Mouse (Mus musculus): ENCODE results near the gene Lrrc4b. TPM values are rescaled to one million over a fixed set of nuclear protein-coding genes. Genes with fewer than 3 reads are reported as not detected.

The Lrrc4b gene
- total RNA-seq, 1 experiment from 2014 or later: not detected

GRCm38 (mm10) chr7:44433371-44433770 lies 4.6 kb downstream of the Lrrc4b start:
- no peak for ATAC-seq (replicated peaks; ENCODE audit: insufficient number of reproducible peaks, low FRiP score, low TSS enrichment, poor library complexity, severe bottlenecking)

- no peak for ATAC-seq (replicated peaks; ENCODE audit: insufficient number of reproducible peaks, low FRiP score, low TSS enrichment, poor library complexity, severe bottlenecking)
Observed at GRCm38 (mm10) chr7:44434089-44434488, 5.3 kb downstream of the Lrrc4b start.

- no peak for ATAC-seq (replicated peaks; ENCODE audit: insufficient number of reproducible peaks, low FRiP score, low TSS enrichment, poor library complexity, severe bottlenecking)
Observed at GRCm38 (mm10) chr7:44435796-44436195, 7.0 kb downstream of the Lrrc4b start.

- ATAC-seq (replicated peaks; ENCODE audit: insufficient number of reproducible peaks, low FRiP score, low TSS enrichment, poor library complexity, severe bottlenecking): no peak
Observed at GRCm38 (mm10) chr7:44436267-44436666, 7.4 kb downstream of the Lrrc4b start.

GRCm38 (mm10) chr7:44437188-44437587 lies 8.4 kb downstream of the Lrrc4b start:
- no peak for ATAC-seq (replicated peaks; ENCODE audit: insufficient number of reproducible peaks, low FRiP score, low TSS enrichment, poor library complexity, severe bottlenecking)

GRCm38 (mm10) chr7:44437933-44438332 lies 9.1 kb downstream of the Lrrc4b start:
- no peak for ATAC-seq (replicated peaks; ENCODE audit: insufficient number of reproducible peaks, low FRiP score, low TSS enrichment, poor library complexity, severe bottlenecking)

- ATAC-seq (replicated peaks; ENCODE audit: insufficient number of reproducible peaks, low FRiP score, low TSS enrichment, poor library complexity, severe bottlenecking): no peak
Observed at GRCm38 (mm10) chr7:44439696-44440095, 10.9 kb downstream of the Lrrc4b start.

- no peak for ATAC-seq (replicated peaks; ENCODE audit: insufficient number of reproducible peaks, low FRiP score, low TSS enrichment, poor library complexity, severe bottlenecking)
Observed at GRCm38 (mm10) chr7:44440479-44440878, 11.7 kb downstream of the Lrrc4b start.

- ATAC-seq (replicated peaks; ENCODE audit: insufficient number of reproducible peaks, low FRiP score, low TSS enrichment, poor library complexity, severe bottlenecking): no peak
Observed at GRCm38 (mm10) chr7:44441180-44441579, 12.4 kb downstream of the Lrrc4b start.

GRCm38 (mm10) chr7:44441648-44442109 lies 12.9 kb downstream of the Lrrc4b start:
- ATAC-seq (replicated peaks; ENCODE audit: insufficient number of reproducible peaks, low FRiP score, low TSS enrichment, poor library complexity, severe bottlenecking): no peak

- ATAC-seq (replicated peaks; ENCODE audit: insufficient number of reproducible peaks, low FRiP score, low TSS enrichment, poor library complexity, severe bottlenecking): no peak
Observed at GRCm38 (mm10) chr7:44442407-44442821, 13.6 kb downstream of the Lrrc4b start.

- ATAC-seq (replicated peaks; ENCODE audit: insufficient number of reproducible peaks, low FRiP score, low TSS enrichment, poor library complexity, severe bottlenecking): no peak
Observed at GRCm38 (mm10) chr7:44443268-44444173, 14.7 kb downstream of the Lrrc4b start.

- ATAC-seq (replicated peaks; ENCODE audit: insufficient number of reproducible peaks, low FRiP score, low TSS enrichment, poor library complexity, severe bottlenecking): no peak
Observed at GRCm38 (mm10) chr7:44444886-44445527, 16.2 kb downstream of the Lrrc4b start.

GRCm38 (mm10) chr7:44445528-44445923 lies 16.7 kb downstream of the Lrrc4b start:
- no peak for ATAC-seq (replicated peaks; ENCODE audit: insufficient number of reproducible peaks, low FRiP score, low TSS enrichment, poor library complexity, severe bottlenecking)

- ATAC-seq (replicated peaks; ENCODE audit: insufficient number of reproducible peaks, low FRiP score, low TSS enrichment, poor library complexity, severe bottlenecking): no peak
Observed at GRCm38 (mm10) chr7:44446070-44446855, 17.4 kb downstream of the Lrrc4b start.

GRCm38 (mm10) chr7:44453256-44453655 lies 24.4 kb downstream of the Lrrc4b start:
- peak; percentile 22; the same call in 1 of the 2 replicates for ATAC-seq (replicated peaks; ENCODE audit: insufficient number of reproducible peaks, low FRiP score, low TSS enrichment, poor library complexity, severe bottlenecking)

- no peak for ATAC-seq (replicated peaks; ENCODE audit: insufficient number of reproducible peaks, low FRiP score, low TSS enrichment, poor library complexity, severe bottlenecking)
Observed at GRCm38 (mm10) chr7:44456302-44456701, 27.5 kb downstream of the Lrrc4b start.

GRCm38 (mm10) chr7:44460067-44460466 lies 31.2 kb downstream of the Lrrc4b start:
- no peak for ATAC-seq (replicated peaks; ENCODE audit: insufficient number of reproducible peaks, low FRiP score, low TSS enrichment, poor library complexity, severe bottlenecking)
